Mouse (Mus musculus) left cerebral cortex, postnatal 25 days (tissue): ENCODE measurements around the gene Med27. TPM values are rescaled to one million over a fixed set of nuclear protein-coding genes. Genes with fewer than 3 reads are reported as not detected.

Experiments
- DNase-seq, 2 experiments: peaks; one replicate each; pipeline ENCODE4 v3.0.0; 2022; ENCODE audit warnings: low spot score in 2 of 2, mixed read lengths in 1 of 2
- intact Hi-C: fragments of 180-260 bp; cut with DNase I; formaldehyde crosslinking; loops from one replicate; pipeline ENCODE4 v1.15.1; 2025
- total RNA-seq, 2 experiments: library from RNA; stranded (reverse); gene quantifications; 2 replicates each; pipeline ENCODE4 v1.2.3; 2021

Med27 gene
- total RNA-seq, 2 experiments from 2014 or later: 38.0 to 38.2 TPM

DNA sequence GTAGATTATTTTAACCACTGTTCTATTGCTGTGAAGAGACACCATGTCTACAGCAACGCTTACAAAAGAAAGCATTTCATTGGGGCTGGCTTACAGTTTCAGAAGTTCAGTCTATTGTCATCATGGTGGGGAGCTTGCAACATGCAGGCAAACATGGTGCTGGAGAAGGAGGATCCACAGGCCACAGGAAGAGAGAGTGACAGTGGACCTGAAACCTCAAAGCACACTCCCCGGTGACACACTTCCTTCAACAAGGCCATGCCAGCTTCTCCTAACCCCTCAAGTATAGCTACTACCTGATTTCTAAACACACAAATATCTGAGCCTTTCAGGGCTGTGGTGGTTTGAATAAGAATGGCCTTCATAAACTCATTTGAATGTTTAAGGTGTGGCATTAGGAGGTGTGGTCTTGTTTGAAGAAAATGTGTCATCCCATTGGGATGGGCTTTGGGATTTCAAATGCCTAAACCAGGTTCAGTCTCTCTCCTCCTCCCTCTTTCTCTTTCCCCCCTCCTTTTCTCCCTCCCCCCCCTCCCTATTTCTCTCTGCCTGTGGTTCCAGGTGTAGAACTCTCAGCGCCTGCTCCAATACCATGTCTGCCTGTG lies 111.8 kb downstream of the Med27 start:
- no peak for DNase-seq
- intact Hi-C loops: no loop called here

- DNase-seq: no peak
- intact Hi-C loops: no loop called here
Observed at GRCm38 (mm10) chr2:29459648-29460047, 113.0 kb downstream of the Med27 start.

GRCm38 (mm10) chr2:29461841-29462240 lies 115.2 kb downstream of the Med27 start:
- intact Hi-C loops: no loop called here
- DNase-seq: no peak

DNA sequence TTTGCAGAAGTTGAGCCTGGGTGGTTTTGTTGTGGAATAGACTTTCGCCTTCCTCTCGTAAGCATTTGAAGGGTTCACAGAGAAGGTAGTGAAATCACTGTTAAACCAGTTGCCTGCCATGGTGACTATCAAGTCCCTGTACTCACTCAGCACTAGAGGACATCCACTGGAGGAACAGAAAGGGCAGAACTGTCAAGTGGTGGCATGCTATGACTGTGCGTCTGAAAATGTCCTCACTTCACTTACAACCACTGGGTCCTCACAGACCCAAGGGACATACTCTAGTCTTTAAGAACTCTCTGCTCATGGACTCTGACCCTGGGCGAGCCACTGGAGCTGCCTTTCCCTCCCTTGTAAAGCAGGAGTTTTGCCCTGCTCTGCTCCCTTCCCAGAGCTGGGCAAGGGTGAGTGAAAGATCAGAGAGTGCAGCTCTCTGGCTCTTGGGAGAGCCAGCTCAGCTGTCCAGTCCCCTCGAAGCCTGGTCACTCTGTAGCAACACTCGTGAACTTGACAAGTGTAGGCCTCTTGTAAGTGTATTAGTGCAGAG lies 116.5 kb downstream of the Med27 start:
- no peak for DNase-seq
- intact Hi-C loops: no loop called here

DNA sequence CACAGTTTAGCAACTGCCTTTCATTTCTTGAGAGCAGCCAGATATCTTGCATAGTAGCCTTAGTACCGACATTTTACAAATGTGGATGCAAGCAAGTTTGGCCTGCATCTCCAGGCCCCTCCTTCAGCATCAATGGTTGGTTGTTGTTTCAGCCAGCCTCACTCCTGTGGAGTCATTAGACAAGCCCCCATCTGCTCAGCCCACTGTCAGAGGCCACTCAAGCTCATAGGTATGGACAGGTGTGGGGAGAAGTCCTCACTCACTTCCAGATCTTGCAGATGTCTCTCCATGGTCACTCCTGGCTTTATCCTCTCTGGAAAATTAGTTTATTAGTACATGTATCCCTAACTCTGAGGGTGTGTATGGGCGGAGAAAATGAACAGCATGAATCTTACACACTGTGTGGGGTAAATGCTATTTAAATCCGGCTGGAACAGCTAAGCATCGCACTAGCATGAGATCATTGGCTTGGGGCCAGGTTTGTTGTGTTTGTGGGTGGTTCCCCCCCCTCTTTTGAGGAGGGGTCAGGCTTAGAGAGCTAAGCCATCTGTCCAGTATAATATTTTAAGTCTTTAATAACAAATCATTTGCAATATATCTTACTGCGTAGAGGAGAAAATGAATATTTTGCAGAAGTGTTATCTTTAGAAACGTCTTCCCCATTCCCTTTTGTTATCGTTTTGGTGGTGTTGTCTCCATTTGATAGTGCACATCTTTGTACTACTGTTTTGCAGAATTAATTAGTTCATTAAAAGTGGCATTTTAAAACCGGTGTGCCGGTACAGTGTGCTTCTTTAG lies 118.4 kb downstream of the Med27 start:
- intact Hi-C loops: loop anchor here (5.0 kb wide), 1 partner anchor 213 kb away; the partner anchor contains the start of gene Ntng2
- DNase-seq: peak; percentile 55 to 67

GRCm38 (mm10) chr2:29465649-29466137 lies 119.1 kb downstream of the Med27 start:
- intact Hi-C loops: loop anchor here (5.0 kb wide), 1 partner anchor 213 kb away; the partner anchor contains the start of gene Ntng2
- DNase-seq: no peak

- no peak for DNase-seq
- intact Hi-C loops: loop anchor here (5.0 kb wide), 1 partner anchor 214 kb away; the partner anchor contains the start of gene Ntng2
Observed at GRCm38 (mm10) chr2:29466396-29466795, 119.8 kb downstream of the Med27 start.

GRCm38 (mm10) chr2:29468517-29468936 lies 121.9 kb downstream of the Med27 start:
- intact Hi-C loops: loop anchor here (1.0 to 5.0 kb wide), 2 partner anchors 68 to 216 kb away; partner anchors contain the start of gene Ntng2
- DNase-seq: peak; percentile 68 to 84

DNA sequence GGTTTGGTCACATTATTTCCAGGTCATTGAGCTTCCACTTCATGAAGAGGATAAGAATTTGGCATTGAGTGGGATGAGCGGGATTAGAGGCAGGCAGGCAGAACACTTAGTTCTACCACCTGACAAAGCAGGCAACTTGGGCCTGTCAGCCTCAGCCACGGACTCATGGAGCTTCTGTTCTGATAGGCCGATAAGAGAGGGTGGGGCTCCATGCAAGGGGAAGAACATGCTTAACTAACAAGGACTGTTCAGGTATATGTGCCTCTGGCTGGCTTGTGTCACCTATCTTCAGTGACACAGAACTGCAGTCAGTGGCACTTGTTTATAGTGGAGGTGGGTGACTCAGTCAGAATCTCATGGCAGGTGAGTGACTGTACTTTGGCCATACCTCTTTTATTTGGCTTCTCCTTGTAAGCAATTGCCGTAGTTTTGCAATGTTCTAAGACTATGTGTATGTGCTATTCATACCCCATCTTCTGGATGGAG lies 126.4 kb downstream of the Med27 start:
- no peak for DNase-seq
- intact Hi-C loops: no loop called here

DNA sequence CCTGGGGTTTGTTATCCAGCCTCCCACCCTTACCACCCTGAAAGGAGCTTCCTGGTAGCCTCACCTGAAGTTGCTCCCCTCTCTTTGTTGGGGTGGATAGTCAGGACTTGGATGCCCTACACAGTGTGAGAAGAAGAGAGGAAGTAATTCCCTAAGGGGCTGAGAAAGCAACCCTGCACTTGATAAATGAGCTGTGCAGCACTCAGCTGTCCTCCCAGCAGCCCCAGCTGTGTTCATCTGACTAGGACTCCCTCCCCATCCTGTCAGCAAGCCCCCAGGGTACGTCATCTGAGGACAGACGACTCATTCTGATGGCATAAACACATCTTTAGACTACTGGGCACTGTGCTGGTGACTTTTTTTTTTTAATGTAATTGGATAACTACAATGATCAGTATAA lies 127.3 kb downstream of the Med27 start:
- intact Hi-C loops: no loop called here
- DNase-seq: no peak

GRCm38 (mm10) chr2:29476702-29477101 lies 130.1 kb downstream of the Med27 start:
- intact Hi-C loops: no loop called here
- DNase-seq: no peak

- no peak for DNase-seq
Observed at GRCm38 (mm10) chr2:29481856-29482255, 135.2 kb downstream of the Med27 start.

GRCm38 (mm10) chr2:29482979-29483718 lies 136.5 kb downstream of the Med27 start:
- no peak for DNase-seq
- intact Hi-C loops: no loop called here

More at GRCm38 (mm10) chr2:29481856-29482255, 135.2 kb downstream of the Med27 start:
- intact Hi-C loops: no loop called here

DNA sequence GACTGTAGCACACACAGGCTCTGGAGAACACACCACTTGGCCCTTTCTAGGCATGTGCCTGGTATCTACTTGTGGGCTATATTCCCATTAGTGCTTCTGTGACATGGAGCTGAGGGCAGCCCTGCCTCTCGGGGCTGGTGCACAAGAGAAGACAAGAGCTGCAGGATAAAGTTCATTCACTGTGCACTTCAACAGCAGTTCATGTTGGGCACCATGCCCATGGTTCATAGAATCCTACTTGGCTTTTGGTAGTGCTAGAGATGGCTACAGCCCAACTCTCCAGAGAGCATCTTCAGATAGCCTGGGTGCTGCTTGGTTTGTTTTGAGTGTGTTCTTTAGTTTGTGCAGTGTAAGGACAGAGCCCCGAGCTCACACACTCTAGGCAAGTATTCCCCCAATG lies 138.9 kb downstream of the Med27 start:
- intact Hi-C loops: no loop called here

GRCm38 (mm10) chr2:29486491-29486890 lies 139.9 kb downstream of the Med27 start:
- intact Hi-C loops: no loop called here
- DNase-seq: no peak

More for the DNA sequence above, 138.9 kb downstream of the Med27 start:
- DNase-seq: no peak

- intact Hi-C loops: no loop called here
Observed at GRCm38 (mm10) chr2:29487652-29488051, 141.0 kb downstream of the Med27 start.

DNA sequence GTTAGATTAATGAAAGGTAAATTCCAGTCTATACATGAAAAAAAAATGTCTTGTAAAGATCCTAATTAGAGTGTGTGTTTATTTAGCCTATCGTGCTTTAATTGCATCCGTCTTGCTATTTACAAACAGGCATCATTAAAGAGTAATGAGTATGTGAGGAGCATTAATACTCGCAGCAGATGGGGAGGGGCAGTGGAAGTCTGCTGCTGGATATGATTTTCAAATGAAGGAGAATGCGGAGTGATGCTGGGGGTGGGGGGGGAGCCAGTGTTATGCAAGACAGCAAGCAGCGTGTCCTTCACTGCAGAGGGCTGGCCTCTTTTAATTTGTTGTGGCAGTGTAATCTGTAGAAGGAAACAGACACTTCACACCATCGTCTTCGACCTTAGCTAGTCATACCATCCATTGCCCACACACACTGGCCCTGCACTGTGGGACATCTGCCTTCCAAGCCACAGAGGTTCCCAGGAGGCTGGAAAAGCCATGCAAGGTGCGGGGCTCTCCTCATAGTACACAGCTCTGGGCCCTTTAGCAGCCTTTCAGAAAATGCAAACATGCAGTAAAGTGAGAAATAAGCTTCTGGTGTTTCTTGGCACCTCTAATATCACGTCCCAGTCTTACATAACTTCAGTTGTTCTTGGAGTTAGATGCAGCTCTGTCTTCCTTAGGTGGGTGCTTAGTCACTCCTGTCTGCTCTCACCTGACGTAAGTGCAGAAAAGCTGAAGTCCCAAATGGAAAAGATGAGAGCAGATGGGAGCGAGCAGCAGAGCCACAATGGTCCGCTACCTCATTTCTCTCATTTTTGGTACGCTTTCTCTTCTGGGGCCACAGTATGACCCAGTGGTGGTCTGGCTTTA lies 142.0 kb downstream of the Med27 start:
- DNase-seq: peak in 1 of 2 experiments; percentile 51
- intact Hi-C loops: no loop called here

More at GRCm38 (mm10) chr2:29487652-29488051, 141.0 kb downstream of the Med27 start:
- DNase-seq: no peak

DNA sequence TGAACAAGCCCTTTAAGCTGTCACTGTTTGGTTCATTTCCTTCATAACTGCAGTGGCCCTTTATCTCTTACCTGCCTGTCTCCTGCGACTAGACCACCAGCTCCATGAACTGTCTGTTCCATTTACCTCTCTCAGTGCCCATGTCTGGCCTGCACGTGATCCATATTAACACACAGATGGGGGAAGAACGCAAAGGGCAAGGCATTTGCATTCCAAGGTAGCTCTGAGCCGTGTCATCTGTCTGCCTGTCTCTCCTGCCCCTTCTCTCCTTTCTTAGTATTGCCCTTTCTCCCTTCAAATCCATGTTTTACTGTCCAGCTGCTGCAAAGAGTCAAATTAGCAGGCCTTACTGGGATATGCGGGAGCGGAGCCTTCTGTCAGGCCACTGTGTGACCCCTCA lies 145.0 kb downstream of the Med27 start:
- intact Hi-C loops: no loop called here
- no peak for DNase-seq
